17 mouse cellular contexts compared by ENCODE assay signal in the genomic region with DNA sequence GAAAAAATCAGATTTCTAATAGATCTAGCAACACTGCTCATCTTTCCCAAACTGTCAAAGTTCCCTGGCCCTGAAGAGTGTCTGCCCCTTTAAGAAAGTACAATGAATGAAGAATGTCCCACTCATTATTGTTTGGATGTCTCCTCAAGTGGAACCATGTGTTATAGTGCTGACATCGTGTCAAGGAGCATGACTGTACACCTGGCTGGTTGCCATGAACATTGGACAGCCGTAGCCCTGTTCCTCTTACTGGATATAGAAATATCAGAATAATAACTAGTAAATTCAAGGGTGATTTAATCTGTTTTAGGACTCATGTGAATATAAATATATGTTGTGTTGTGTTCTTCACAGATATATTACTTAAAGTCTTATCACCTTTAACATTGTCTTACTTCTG.
A peak's percentile ranks its signal among the peaks of the same experiment; 100 is the strongest.
DNase-seq lines count a peak whose midpoint lies in the region; ATAC-seq and TF ChIP-seq lines count a peak whose summit lies in the region.
"Had no signal": no experiment of that assay in that cellular context is flagged by ENCODE, and none has a peak within 500 bp of the region (broad histone marks: within the 10 kb centered on the region; RNA-seq: fewer than 3 reads in every experiment).

No protein-coding gene starts in this region.

- DNase-seq in cerebellum, adult 2 months: peak; percentile 50 to 73
- DNase-seq in cerebellum, postnatal 4 days (ENCODE audit: low spot score in 2 of 2): no peak
- DNase-seq in lung, embryonic 14.5 days: peak; percentile 3
- no peak for DNase-seq in lung, adult 2 months
- peak; percentile 68 for DNase-seq in cerebellum, adult 9-10 months
- no peak for DNase-seq in kidney, adult 18-20 months
- DNase-seq in right cerebral cortex, postnatal 36 days (ENCODE audit: low spot score in 2 of 2): no peak
- DNase-seq: kidney, postnatal 25 days; layer of hippocampus, adult 9-11 months; right cerebral cortex, postnatal 25 days had no signal

- 4% methylated on average over 2 of the region's 2 CpGs for WGBS in cerebellum, adult 2 months
- 43% methylated on average over 2 of the region's 2 CpGs for WGBS in lung, embryonic 14.5 days
- WGBS in lung, adult 2 months: 24% methylated on average over 2 of the region's 2 CpGs

- no peaks in the 10 kb centered on the region for H3K36me3 ChIP-seq in lung, embryonic 14.5 days (ENCODE audit: insufficient read depth)
- H3K36me3 ChIP-seq: embryonic facial prominence, embryonic 10.5 days; liver, embryonic 15.5 days; neural tube, embryonic 12.5 days had no signal

- TF ChIP-seq CTCF in cerebellum, adult 2 months (IDR thresholded peaks at IDR 0.05; ENCODE audit: borderline replicate concordance, insufficient read depth, low read depth, low read length): no peak
- TF ChIP-seq CTCF in lung, embryonic 14.5 days (IDR thresholded peaks at IDR 0.05; ENCODE audit: low read depth): no peak
- TF ChIP-seq CTCF in lung, adult 2 months (IDR thresholded peaks at IDR 0.05; ENCODE audit: insufficient read depth, low read length): no peak

- peaks cover 7% of the 10 kb centered on the region for H3K4me1 ChIP-seq in cerebellum, adult 2 months (ENCODE audit: control insufficient read depth, insufficient read depth, low read length)
- H3K4me1 ChIP-seq in lung, embryonic 14.5 days (ENCODE audit: insufficient read depth): no peaks in the 10 kb centered on the region
- H3K4me1 ChIP-seq in lung, adult 2 months (ENCODE audit: control insufficient read depth, insufficient read depth, low read length): no peaks in the 10 kb centered on the region
- H3K4me1 ChIP-seq: embryonic facial prominence, embryonic 10.5 days; liver, embryonic 15.5 days; neural tube, embryonic 12.5 days had no signal

- H3K4me2 ChIP-seq in lung, embryonic 14.5 days: no peak overlapping the region
- H3K4me2 ChIP-seq: hindbrain, embryonic 14.5 days; liver, embryonic 15.5 days; neural tube, embryonic 12.5 days had no signal

- no peak overlapping the region for H3K27ac ChIP-seq in cerebellum, adult 2 months (ENCODE audit: insufficient read depth, low read length)
- no peak overlapping the region for H3K27ac ChIP-seq in lung, embryonic 14.5 days (ENCODE audit: low read depth)
- H3K27ac ChIP-seq: embryonic facial prominence, embryonic 10.5 days; hindbrain, embryonic 14.5 days; liver, embryonic 15.5 days; neural tube, embryonic 12.5 days; stomach, postnatal 0 days had no signal

- H3K27me3 ChIP-seq in cerebellum, adult 2 months (ENCODE audit: control insufficient read depth, insufficient read depth, low read length): no peaks in the 10 kb centered on the region
- H3K27me3 ChIP-seq in lung, embryonic 14.5 days (ENCODE audit: insufficient read depth, low read length): no peaks in the 10 kb centered on the region
- H3K27me3 ChIP-seq: liver, embryonic 15.5 days; neural tube, embryonic 12.5 days had no signal

- ATAC-seq in lung, embryonic 14.5 days (ENCODE audit: insufficient read depth): no peak
- ATAC-seq: forebrain, embryonic 14.5 days; intestine, embryonic 16.5 days had no signal

- TF ChIP-seq POLR2A in cerebellum, adult 2 months (IDR thresholded peaks at IDR 0.05; ENCODE audit: borderline replicate concordance, insufficient read depth, low read length): no peak
- no peak for TF ChIP-seq POLR2A in lung, adult 2 months (IDR thresholded peaks at IDR 0.05; ENCODE audit: borderline replicate concordance, extremely low read depth, low read depth, low read length)

- no peak overlapping the region for H3K4me3 ChIP-seq in cerebellum, adult 2 months (replicated peaks; ENCODE audit: insufficient read depth, low read depth, low read length)
- no peak overlapping the region for H3K4me3 ChIP-seq in lung, embryonic 14.5 days (ENCODE audit: low read depth, low read length)
- H3K4me3 ChIP-seq in lung, adult 2 months (replicated peaks; ENCODE audit: extremely low read depth, low read depth, low read length): no peak overlapping the region
- H3K4me3 ChIP-seq: embryonic facial prominence, embryonic 10.5 days; liver, embryonic 15.5 days; neural tube, embryonic 12.5 days had no signal

- H3K9me3 ChIP-seq in lung, embryonic 14.5 days (ENCODE audit: low read depth, low read length): peaks cover 3% of the 10 kb centered on the region; the same call in 1 of the 2 replicates
- H3K9me3 ChIP-seq: embryonic facial prominence, embryonic 10.5 days; liver, embryonic 15.5 days; neural tube, embryonic 12.5 days had no signal

- no peak overlapping the region for H3K9ac ChIP-seq in lung, embryonic 14.5 days
- H3K9ac ChIP-seq: hindbrain, embryonic 14.5 days; liver, embryonic 15.5 days; neural tube, embryonic 12.5 days had no signal

Comparison
In these comparisons a context has a peak if more than half of its experiments do, and no peak if none do; other contexts are left out.
1. DNase-seq: peak in cerebellum, adult 2 months (2 of 2), lung, embryonic 14.5 days (single experiment) and cerebellum, adult 9-10 months (single experiment); none in cerebellum, postnatal 4 days (0 of 2), lung, adult 2 months (single experiment), kidney, adult 18-20 months (single experiment) and right cerebral cortex, postnatal 36 days (0 of 2).